Mouse (Mus musculus): ENCODE measurements at regions not wholly inside any gene's neighbourhood (a gene's known extent, or its start where the extent isn't known, plus 50 kb on each side); places are given as distances from the start of the nearest gene placed in this dataset.

DNA sequence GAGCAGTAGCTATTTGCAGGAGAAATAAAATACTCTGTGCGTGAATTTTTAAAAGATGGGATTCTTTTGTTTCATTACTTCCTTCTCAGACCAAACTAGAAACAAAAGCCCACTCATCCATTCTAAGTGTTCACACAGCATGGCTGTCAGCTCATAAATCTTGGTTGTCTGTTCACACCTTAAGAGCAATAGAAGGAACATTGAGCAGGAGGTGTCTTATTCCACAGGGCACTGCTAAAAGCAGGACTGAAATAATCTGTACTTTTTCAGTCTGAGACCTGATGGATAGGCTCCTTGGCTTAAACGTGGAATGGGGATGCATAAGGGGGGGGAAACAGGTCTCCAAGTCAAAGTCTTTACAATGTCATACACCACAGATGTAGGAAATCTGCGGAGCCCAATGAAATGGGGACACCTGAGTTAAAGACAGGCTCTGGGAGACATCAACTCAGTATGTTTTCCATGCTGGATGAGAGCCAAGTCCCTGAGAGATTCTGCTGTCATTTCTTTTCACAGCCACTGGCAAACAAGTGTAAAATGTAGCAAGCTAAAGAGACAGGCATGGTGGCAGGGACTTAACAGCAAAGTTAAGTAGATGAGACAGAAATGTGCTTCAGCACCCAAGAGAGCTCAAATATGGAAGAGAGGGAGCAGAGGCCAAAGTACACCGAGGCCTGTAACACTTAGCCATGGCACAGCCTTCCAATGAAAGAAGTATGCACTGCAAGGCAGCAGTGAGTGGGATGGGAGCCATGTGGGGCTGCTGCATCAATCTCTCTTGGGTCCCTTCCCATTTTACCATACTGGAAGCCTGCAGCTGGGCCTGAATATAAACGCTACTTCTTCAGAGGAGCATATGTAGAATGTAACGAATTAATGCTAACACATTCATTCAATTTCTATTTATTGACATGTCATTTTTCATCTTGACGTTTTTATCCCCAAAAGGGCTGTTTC, 2492.0 kb upstream of the Gm7489 start:
- no peaks in the 10 kb centered on the region for H3K36me3 ChIP-seq (replicated peaks; ENCODE audit: control insufficient read depth, insufficient read depth)
- H3K4me3 ChIP-seq (replicated peaks; ENCODE audit: low read length) = no peak overlapping the region
- no peaks in the 10 kb centered on the region for H3K9me3 ChIP-seq (ENCODE audit: control insufficient read depth, low read length)
- DNase-seq (ENCODE audit: low spot score) (no peak), ATAC-seq (ENCODE audit: low FRiP score) (peak; percentile 53; the same call in 1 of the 2 replicates)
- WGBS = 70% methylated on average over 7 of the region's 7 CpGs
- no peaks in the 10 kb centered on the region for H3K27me3 ChIP-seq (ENCODE audit: control insufficient read depth, insufficient read depth, low read length)
- no peak overlapping the region for H3K27ac ChIP-seq
- H3K9ac ChIP-seq = no peak overlapping the region
- H3K4me1 ChIP-seq (replicated peaks; ENCODE audit: control insufficient read depth, insufficient read depth, low read length) = no peaks in the 10 kb centered on the region
- no peak overlapping the region for H3K4me2 ChIP-seq (replicated peaks)

DNA sequence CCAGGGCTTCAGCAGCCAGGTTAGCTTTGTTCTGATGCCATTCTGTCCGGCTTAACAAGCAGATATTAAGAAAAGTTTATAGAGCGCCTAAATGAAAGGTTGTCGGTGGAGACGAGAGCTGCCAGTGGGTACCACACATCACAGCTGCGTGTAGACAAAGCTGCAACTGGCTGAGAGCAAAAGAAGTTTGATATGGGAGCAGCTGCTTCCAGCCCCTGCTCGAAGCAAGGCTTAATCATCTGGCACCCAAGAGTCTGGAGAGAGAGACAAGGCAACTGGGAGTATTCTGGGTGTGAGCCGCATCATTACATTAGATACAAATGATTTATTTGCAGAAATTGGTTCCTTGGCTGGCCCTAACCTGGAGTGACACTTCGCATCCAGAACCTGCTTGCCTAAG, 2488.7 kb upstream of the Gm7489 start:
- DNase-seq (ENCODE audit: low spot score) (no peak), ATAC-seq (ENCODE audit: low FRiP score) (no peak)
- no peaks in the 10 kb centered on the region for H3K9me3 ChIP-seq (ENCODE audit: control insufficient read depth, low read length)
- WGBS = 68% methylated on average over 8 of the region's 8 CpGs
- H3K27ac ChIP-seq = no peak overlapping the region
- no peaks in the 10 kb centered on the region for H3K27me3 ChIP-seq (ENCODE audit: control insufficient read depth, insufficient read depth, low read length)
- no peak overlapping the region for H3K4me2 ChIP-seq (replicated peaks)
- H3K4me3 ChIP-seq (replicated peaks; ENCODE audit: low read length) = no peak overlapping the region
- no peak overlapping the region for H3K9ac ChIP-seq
- no peaks in the 10 kb centered on the region for H3K4me1 ChIP-seq (replicated peaks; ENCODE audit: control insufficient read depth, insufficient read depth, low read length)
- no peaks in the 10 kb centered on the region for H3K36me3 ChIP-seq (replicated peaks; ENCODE audit: control insufficient read depth, insufficient read depth)

DNA sequence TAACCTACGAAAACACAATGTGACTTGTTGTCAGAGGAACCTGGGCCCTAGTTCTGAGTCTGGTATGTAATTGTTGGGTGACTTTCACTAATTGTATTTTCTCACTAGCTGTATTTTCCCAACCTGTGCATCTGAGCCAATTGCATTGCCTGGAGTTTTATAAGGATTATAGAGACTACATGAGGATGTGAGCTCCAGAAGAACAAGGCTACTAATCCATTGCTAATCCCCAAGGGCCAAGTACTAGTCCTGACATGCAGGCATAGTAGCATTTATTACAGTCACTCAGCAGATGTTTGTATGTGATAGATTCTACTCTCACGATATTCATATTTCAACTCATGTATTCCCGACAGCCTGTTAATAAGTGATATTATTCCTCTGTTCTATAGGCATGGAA, 2481.1 kb upstream of the Gm7489 start:
- Histone ChIP-seq H3K4me1 (replicated peaks; ENCODE audit: control insufficient read depth, insufficient read depth, low read length) (no peaks in the 10 kb centered on the region), H3K27ac (no peak overlapping the region), H3K4me3 (replicated peaks; ENCODE audit: low read length) (no peak overlapping the region), H3K9me3 (ENCODE audit: control insufficient read depth, low read length) (no peaks in the 10 kb centered on the region), H3K27me3 (ENCODE audit: control insufficient read depth, insufficient read depth, low read length) (no peaks in the 10 kb centered on the region), H3K9ac (no peak overlapping the region), H3K36me3 (replicated peaks; ENCODE audit: control insufficient read depth, insufficient read depth) (no peaks in the 10 kb centered on the region), H3K4me2 (replicated peaks) (no peak overlapping the region)
- DNase-seq (ENCODE audit: low spot score) (no peak), ATAC-seq (ENCODE audit: low FRiP score) (no peak)
- WGBS = 85% methylated on average over 3 of the region's 3 CpGs

DNA sequence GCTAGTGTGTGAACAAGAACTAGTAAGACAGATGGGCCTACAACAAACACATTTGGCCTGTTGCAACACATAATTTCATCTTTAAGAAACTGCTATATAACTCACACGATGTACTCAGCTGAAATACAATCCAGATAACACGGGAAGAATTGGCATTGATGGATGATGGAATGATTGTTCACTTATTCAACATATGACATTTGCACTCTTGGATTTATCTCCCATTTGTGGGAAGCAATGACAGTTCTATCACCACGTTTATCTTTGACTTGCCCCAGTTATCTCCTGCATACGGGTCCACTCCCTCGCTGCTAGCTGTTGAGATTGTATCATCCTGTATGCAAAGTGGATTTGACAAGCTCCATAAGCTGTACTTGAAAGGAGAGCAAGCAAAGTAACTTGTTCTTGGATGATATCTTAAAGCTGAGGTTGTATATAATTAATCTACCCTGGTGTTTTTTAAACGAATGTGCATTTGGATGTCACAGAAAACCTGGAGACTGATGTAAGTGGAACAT, 2474.9 kb upstream of the Gm7489 start:
- Histone ChIP-seq H3K9ac (no peak overlapping the region), H3K27me3 (ENCODE audit: control insufficient read depth, insufficient read depth, low read length) (no peaks in the 10 kb centered on the region), H3K4me1 (replicated peaks; ENCODE audit: control insufficient read depth, insufficient read depth, low read length) (no peaks in the 10 kb centered on the region), H3K4me3 (replicated peaks; ENCODE audit: low read length) (no peak overlapping the region), H3K4me2 (replicated peaks) (no peak overlapping the region), H3K9me3 (ENCODE audit: control insufficient read depth, low read length) (no peaks in the 10 kb centered on the region), H3K27ac (no peak overlapping the region), H3K36me3 (replicated peaks; ENCODE audit: control insufficient read depth, insufficient read depth) (no peaks in the 10 kb centered on the region)
- ATAC-seq (ENCODE audit: low FRiP score) (no peak), DNase-seq (ENCODE audit: low spot score) (no peak)
- WGBS = 70% methylated on average over 6 of the region's 6 CpGs

DNA sequence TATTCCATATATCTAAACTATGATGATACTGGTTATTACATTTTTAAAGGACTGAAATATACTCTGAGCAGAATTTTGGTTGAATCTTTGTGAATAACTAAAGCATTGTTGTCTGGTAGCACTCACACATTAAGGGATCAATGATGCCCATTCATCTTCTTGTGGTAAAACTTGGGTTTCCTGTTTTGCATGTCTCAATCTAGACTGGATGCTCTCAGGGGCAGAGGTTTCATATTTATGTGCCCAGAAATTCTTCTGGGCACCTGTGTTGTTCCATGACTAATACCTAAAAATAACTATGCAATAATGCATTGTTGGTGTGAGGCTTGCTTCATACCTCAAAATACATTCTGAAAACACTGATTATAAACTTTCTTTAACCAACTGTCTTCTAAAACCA, 2472.7 kb upstream of the Gm7489 start:
- no peaks in the 10 kb centered on the region for H3K27me3 ChIP-seq (ENCODE audit: control insufficient read depth, insufficient read depth, low read length)
- no peak overlapping the region for H3K27ac ChIP-seq
- H3K4me1 ChIP-seq (replicated peaks; ENCODE audit: control insufficient read depth, insufficient read depth, low read length) = no peaks in the 10 kb centered on the region
- no peak overlapping the region for H3K4me3 ChIP-seq (replicated peaks; ENCODE audit: low read length)
- no peaks in the 10 kb centered on the region for H3K36me3 ChIP-seq (replicated peaks; ENCODE audit: control insufficient read depth, insufficient read depth)
- H3K9me3 ChIP-seq (ENCODE audit: control insufficient read depth, low read length) = no peaks in the 10 kb centered on the region
- ATAC-seq (ENCODE audit: low FRiP score) = no peak
- no peak for DNase-seq (ENCODE audit: low spot score)
- H3K9ac ChIP-seq = no peak overlapping the region
- H3K4me2 ChIP-seq (replicated peaks) = no peak overlapping the region

DNA sequence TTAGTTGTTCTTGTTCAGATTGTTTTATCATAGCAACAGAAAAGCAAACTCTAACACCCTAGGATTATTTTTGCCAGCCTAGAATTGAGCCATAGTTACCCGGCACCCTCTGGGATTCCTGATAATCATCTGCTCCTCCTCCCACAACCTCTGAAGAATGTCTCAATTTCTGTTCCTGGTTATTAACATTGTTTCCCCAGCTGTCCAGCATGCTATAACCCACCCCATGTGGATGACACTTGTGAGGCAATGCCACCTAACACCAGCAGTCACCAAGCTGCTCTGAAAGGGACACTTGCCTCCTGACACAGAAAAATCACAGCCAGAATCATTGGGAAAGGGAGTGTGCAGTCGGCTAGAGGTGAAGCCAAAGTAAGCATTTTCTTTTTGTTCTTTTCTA, 2442.1 kb upstream of the Gm7489 start:
- ATAC-seq (ENCODE audit: low FRiP score) (no peak), DNase-seq (ENCODE audit: low spot score) (no peak)
- H3K4me1 ChIP-seq (replicated peaks; ENCODE audit: control insufficient read depth, insufficient read depth, low read length) = no peaks in the 10 kb centered on the region
- no peaks in the 10 kb centered on the region for H3K36me3 ChIP-seq (replicated peaks; ENCODE audit: control insufficient read depth, insufficient read depth)
- H3K4me3 ChIP-seq (replicated peaks; ENCODE audit: low read length) = no peak overlapping the region
- 93% methylated on average over 2 of the region's 2 CpGs for WGBS
- H3K27me3 ChIP-seq (ENCODE audit: control insufficient read depth, insufficient read depth, low read length) = no peaks in the 10 kb centered on the region
- no peaks in the 10 kb centered on the region for H3K9me3 ChIP-seq (ENCODE audit: control insufficient read depth, low read length)
- H3K4me2 ChIP-seq (replicated peaks) = no peak overlapping the region
- H3K9ac ChIP-seq = no peak overlapping the region
- no peak overlapping the region for H3K27ac ChIP-seq

DNA sequence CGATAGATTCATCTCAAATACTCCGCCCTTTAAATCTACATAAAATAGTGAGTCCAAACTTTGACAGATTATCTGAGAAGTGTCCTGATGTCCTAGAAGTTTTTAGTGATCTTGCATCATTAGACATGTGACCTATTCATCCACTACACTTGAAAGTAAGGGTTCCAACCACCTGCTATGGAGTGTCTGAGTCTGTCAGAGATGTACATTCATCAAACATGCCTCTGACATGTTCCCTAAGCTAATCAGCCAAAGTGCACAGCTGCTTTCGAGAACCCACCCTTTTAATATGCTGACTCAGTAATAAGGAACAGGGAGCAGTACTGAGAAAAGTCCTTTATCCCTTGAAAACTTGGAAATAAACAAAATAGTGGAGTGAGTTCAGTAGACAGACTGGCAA, 2414.8 kb upstream of the Gm7489 start:
- 88% methylated on average over 3 of the region's 3 CpGs for WGBS
- no peaks in the 10 kb centered on the region for H3K27me3 ChIP-seq (ENCODE audit: control insufficient read depth, insufficient read depth, low read length)

DNA sequence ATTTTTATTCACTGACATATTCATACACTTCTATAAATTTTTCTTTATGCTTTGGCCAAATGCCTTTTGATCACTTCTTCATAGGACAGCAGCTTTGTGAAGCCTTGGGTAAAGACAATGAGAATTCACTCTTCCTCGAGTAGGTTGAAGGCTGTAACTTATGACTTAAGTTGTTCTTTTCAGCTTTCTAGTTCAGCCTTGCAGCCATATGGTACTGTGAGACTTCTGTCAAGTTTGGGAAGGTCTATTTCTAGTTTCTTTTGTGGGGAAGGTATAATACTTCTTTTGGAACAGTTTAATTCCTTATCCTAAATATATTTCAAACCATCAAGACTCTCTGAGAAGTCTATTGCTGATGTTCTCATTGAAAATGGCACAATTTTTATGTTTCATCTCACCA, 2413.6 kb upstream of the Gm7489 start:
- DNase-seq (ENCODE audit: low spot score) (no peak), ATAC-seq (ENCODE audit: low FRiP score) (no peak)
- Histone ChIP-seq H3K9ac (no peak overlapping the region), H3K9me3 (ENCODE audit: control insufficient read depth, low read length) (no peaks in the 10 kb centered on the region), H3K4me1 (replicated peaks; ENCODE audit: control insufficient read depth, insufficient read depth, low read length) (no peaks in the 10 kb centered on the region), H3K27ac (no peak overlapping the region), H3K4me3 (replicated peaks; ENCODE audit: low read length) (no peak overlapping the region), H3K36me3 (replicated peaks; ENCODE audit: control insufficient read depth, insufficient read depth) (no peaks in the 10 kb centered on the region), H3K4me2 (replicated peaks) (no peak overlapping the region), H3K27me3 (ENCODE audit: control insufficient read depth, insufficient read depth, low read length) (no peaks in the 10 kb centered on the region)
- WGBS = 84% methylated on average over 1 of the region's 1 CpGs

More for the DNA sequence above, 2414.8 kb upstream of the Gm7489 start:
- ATAC-seq (ENCODE audit: low FRiP score) (no peak), DNase-seq (ENCODE audit: low spot score) (no peak)
- H3K9me3 ChIP-seq (ENCODE audit: control insufficient read depth, low read length) = no peaks in the 10 kb centered on the region
- H3K4me1 ChIP-seq (replicated peaks; ENCODE audit: control insufficient read depth, insufficient read depth, low read length) = no peaks in the 10 kb centered on the region
- H3K4me2 ChIP-seq (replicated peaks) = no peak overlapping the region
- no peak overlapping the region for H3K27ac ChIP-seq
- no peaks in the 10 kb centered on the region for H3K36me3 ChIP-seq (replicated peaks; ENCODE audit: control insufficient read depth, insufficient read depth)
- H3K4me3 ChIP-seq (replicated peaks; ENCODE audit: low read length) = no peak overlapping the region
- no peak overlapping the region for H3K9ac ChIP-seq

DNA sequence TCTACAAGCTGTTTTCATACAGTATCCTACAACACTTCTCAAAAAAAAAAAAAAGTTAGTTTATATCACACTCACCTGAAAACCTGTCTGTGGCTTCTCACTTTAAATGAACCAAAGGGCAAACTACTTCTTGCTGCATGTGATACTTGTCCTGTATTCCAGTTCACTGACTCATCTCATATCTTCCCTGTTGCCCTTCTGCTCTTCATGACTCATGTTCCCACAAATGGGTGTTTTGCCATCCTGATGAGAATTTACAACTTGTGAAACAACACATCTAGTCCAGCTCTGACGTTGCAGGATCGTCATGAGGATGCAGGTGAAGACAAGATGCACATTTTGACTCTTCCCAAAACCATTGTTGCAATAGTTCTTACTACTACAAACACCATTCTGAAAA, 2412.7 kb upstream of the Gm7489 start:
- no peak overlapping the region for H3K4me3 ChIP-seq (replicated peaks; ENCODE audit: low read length)

More for the DNA sequence above, 2412.7 kb upstream of the Gm7489 start:
- Histone ChIP-seq H3K9me3 (ENCODE audit: control insufficient read depth, low read length) (no peaks in the 10 kb centered on the region), H3K27me3 (ENCODE audit: control insufficient read depth, insufficient read depth, low read length) (no peaks in the 10 kb centered on the region), H3K36me3 (replicated peaks; ENCODE audit: control insufficient read depth, insufficient read depth) (no peaks in the 10 kb centered on the region), H3K4me2 (replicated peaks) (no peak overlapping the region), H3K9ac (no peak overlapping the region), H3K27ac (no peak overlapping the region), H3K4me1 (replicated peaks; ENCODE audit: control insufficient read depth, insufficient read depth, low read length) (no peaks in the 10 kb centered on the region)
- DNase-seq (ENCODE audit: low spot score) = no peak
- no peak for ATAC-seq (ENCODE audit: low FRiP score)
- WGBS = 90% methylated on average over 2 of the region's 2 CpGs

Data from hindbrain, embryonic 14.5 days (tissue).